Mouse (Mus musculus): Measurements from ENCODE around the gene Rasa1. TPM values are rescaled to one million over a fixed set of nuclear protein-coding genes. Genes with fewer than 3 reads are reported as not detected.

The Rasa1 gene
- polyA plus RNA-seq, 1 experiment from 2014 or later: 57.7 TPM

DNA sequence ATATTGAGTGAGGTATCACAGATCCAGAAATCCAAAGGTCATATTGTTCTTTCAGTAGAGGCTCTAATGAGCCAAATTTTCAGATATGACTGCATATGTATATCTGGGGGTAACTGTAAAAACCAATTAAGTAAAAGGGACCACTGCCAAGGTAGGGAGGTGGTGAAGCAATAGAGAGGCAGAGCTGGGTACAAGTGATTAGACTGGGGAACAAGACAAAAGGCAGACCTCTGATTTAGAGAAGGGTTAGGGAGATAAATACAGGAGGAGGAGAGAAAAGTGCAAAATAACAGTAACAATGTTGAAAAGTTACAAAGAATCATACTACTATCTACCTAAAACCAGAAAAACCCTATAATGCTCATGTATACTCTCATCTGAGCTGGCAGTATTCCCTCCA, 10.0 kb downstream of the Rasa1 start:
- Histone ChIP-seq H3K4me1 (ENCODE audit: control insufficient read depth, insufficient read depth, low read length) (no peaks in the 10 kb centered on the region), H3K27me3 (replicated peaks; ENCODE audit: control insufficient read depth, insufficient read depth, low read length) (no peaks in the 10 kb centered on the region), H3K9ac (ENCODE audit: low read depth, low read length) (no peak overlapping the region), H3K4me3 (ENCODE audit: low read depth, low read length) (no peak overlapping the region), H3K4me2 (ENCODE audit: low read depth, low read length) (no peak overlapping the region), H3K9me3 (ENCODE audit: control insufficient read depth, low read length) (no peaks in the 10 kb centered on the region), H3K27ac (replicated peaks; ENCODE audit: low read depth, low read length) (no peak overlapping the region), H3K36me3 (ENCODE audit: control insufficient read depth, insufficient read depth, low read length) (no peaks in the 10 kb centered on the region)
- ATAC-seq (ENCODE audit: low read depth) (no peak), DNase-seq (ENCODE audit: low spot score) (no peak)

DNA sequence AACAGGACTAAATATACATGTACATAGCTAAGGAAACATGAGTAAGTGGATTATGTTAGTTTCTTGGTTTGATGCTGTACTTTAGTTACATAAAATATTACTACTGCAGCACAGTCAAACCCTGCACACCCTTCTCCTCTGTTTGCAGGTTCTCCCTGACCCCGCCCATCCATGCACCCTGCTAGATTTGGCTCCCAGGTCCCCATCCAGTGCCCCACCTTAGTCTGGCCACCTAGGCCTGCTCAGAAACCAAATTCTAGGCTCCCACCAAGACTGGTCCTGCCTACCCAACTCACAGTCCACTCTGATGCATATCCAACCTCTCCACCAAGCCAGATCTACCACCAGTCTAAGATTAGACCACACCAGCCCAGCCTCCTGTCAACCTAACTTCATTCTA, 14.4 kb downstream of the Rasa1 start:
- Histone ChIP-seq H3K27me3 (replicated peaks; ENCODE audit: control insufficient read depth, insufficient read depth, low read length) (no peaks in the 10 kb centered on the region), H3K9ac (ENCODE audit: low read depth, low read length) (no peak overlapping the region), H3K4me2 (ENCODE audit: low read depth, low read length) (no peak overlapping the region), H3K4me1 (ENCODE audit: control insufficient read depth, insufficient read depth, low read length) (no peaks in the 10 kb centered on the region), H3K4me3 (ENCODE audit: low read depth, low read length) (no peak overlapping the region), H3K36me3 (ENCODE audit: control insufficient read depth, insufficient read depth, low read length) (no peaks in the 10 kb centered on the region), H3K27ac (replicated peaks; ENCODE audit: low read depth, low read length) (no peak overlapping the region), H3K9me3 (ENCODE audit: control insufficient read depth, low read length) (no peaks in the 10 kb centered on the region)
- 100% methylated on average over 1 of the region's 1 CpGs for WGBS
- DNase-seq (ENCODE audit: low spot score): no peak
- ATAC-seq (ENCODE audit: low read depth): no peak

DNA sequence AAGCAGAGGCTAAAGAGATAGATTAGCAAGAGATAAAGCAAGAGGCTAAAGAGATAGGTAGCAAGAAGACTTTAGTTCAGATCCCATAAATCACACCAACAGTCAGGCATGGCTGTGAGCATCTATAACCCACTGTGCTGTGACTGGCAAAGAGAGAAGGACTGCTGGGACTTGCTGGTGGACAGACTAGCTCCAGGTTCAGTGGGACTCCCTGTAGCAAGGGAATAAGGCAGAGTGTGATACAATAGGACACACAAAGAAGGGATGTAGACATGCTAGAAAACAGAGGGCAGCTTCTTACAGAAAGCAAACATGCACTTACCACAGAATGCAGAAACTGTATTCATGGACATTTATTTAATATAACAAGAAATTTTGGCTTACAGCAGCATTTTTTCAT, 15.1 kb downstream of the Rasa1 start:
- Histone ChIP-seq H3K4me3 (ENCODE audit: low read depth, low read length) (no peak overlapping the region), H3K27me3 (replicated peaks; ENCODE audit: control insufficient read depth, insufficient read depth, low read length) (no peaks in the 10 kb centered on the region), H3K36me3 (ENCODE audit: control insufficient read depth, insufficient read depth, low read length) (no peaks in the 10 kb centered on the region), H3K27ac (replicated peaks; ENCODE audit: low read depth, low read length) (no peak overlapping the region), H3K4me2 (ENCODE audit: low read depth, low read length) (no peak overlapping the region), H3K9ac (ENCODE audit: low read depth, low read length) (no peak overlapping the region), H3K4me1 (ENCODE audit: control insufficient read depth, insufficient read depth, low read length) (no peaks in the 10 kb centered on the region), H3K9me3 (ENCODE audit: control insufficient read depth, low read length) (no peaks in the 10 kb centered on the region)
- no peak for ATAC-seq (ENCODE audit: low read depth)
- DNase-seq (ENCODE audit: low spot score): no peak

DNA sequence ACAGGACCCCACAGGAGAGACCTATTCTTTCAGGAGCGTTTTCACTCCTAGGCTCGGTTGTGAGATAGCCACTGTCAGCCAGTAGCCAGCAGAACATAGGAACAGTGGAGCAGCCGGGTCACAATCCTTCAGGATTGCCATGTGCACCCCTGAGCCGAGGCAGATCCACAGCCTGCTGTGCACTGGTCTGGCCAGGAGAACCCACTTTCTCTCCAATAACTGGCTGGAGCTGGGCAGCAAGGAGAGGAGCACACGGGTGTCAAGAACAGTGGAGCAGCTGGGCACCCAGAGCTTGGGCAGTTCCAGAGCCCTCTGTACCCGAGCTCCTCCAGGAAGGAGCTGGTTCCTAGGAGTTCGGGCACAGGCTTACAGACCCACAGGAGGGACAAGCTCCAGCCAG, 50.2 kb downstream of the Rasa1 start:
- no peaks in the 10 kb centered on the region for H3K4me1 ChIP-seq (ENCODE audit: control insufficient read depth, insufficient read depth, low read length)
- H3K36me3 ChIP-seq (ENCODE audit: control insufficient read depth, insufficient read depth, low read length): peaks cover 33% of the 10 kb centered on the region
- H3K4me3 ChIP-seq (ENCODE audit: low read depth, low read length): no peak overlapping the region
- no peak overlapping the region for H3K4me2 ChIP-seq (ENCODE audit: low read depth, low read length)
- ATAC-seq (ENCODE audit: low read depth): no peak
- no peak overlapping the region for H3K27ac ChIP-seq (replicated peaks; ENCODE audit: low read depth, low read length)
- H3K9ac ChIP-seq (ENCODE audit: low read depth, low read length): no peak overlapping the region
- H3K27me3 ChIP-seq (replicated peaks; ENCODE audit: control insufficient read depth, insufficient read depth, low read length): no peaks in the 10 kb centered on the region
- WGBS: 90% methylated on average over 7 of the region's 7 CpGs
- H3K9me3 ChIP-seq (ENCODE audit: control insufficient read depth, low read length): no peaks in the 10 kb centered on the region
- DNase-seq (ENCODE audit: low spot score): no peak

DNA sequence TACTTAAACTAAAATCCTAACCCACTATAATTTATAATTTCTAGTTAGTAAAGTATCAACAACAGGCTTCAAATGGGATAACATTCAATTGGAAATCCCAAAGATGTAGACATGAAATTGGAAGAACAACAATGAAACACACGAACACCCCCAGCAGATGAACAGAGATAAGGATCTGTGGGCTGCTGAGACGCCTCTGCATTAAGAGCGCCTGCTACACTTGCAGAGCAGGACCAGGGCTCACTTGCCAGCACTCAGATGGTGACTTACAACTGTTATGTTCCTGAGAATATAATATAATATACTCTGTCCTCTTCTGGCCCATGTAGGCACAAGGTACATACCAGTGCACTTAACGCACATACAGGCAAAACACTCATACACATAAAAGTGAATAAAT, 70.3 kb downstream of the Rasa1 start:
- Histone ChIP-seq H3K4me3 (ENCODE audit: low read depth, low read length) (no peak overlapping the region), H3K9ac (ENCODE audit: low read depth, low read length) (no peak overlapping the region), H3K36me3 (ENCODE audit: control insufficient read depth, insufficient read depth, low read length) (peaks cover 49% of the 10 kb centered on the region), H3K4me2 (ENCODE audit: low read depth, low read length) (no peak overlapping the region), H3K27me3 (replicated peaks; ENCODE audit: control insufficient read depth, insufficient read depth, low read length) (no peaks in the 10 kb centered on the region), H3K27ac (replicated peaks; ENCODE audit: low read depth, low read length) (no peak overlapping the region), H3K9me3 (ENCODE audit: control insufficient read depth, low read length) (no peaks in the 10 kb centered on the region), H3K4me1 (ENCODE audit: control insufficient read depth, insufficient read depth, low read length) (no peaks in the 10 kb centered on the region)
- no peak for ATAC-seq (ENCODE audit: low read depth)
- 83% methylated on average over 4 of the region's 4 CpGs for WGBS
- no peak for DNase-seq (ENCODE audit: low spot score)

DNA sequence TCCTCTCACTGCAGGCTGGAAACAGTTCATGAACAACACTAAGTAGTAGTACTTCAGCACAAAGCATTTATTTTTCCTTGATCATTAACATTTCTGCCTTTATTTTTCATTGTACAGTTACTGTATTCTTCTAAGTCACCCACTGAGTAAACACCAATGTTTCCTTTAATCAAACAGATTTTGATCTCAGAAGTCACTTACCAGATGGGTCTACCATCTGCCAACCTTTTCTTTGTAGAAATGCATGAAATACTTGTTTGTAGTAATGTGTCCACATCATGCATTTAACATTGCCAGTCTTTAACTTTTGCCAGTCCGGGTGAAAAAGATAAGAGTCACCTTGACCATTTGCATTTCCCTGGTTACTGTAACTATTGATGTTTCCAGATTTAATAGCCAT, 78.6 kb downstream of the Rasa1 start:
- 89% methylated on average over 1 of the region's 1 CpGs for WGBS

DNA sequence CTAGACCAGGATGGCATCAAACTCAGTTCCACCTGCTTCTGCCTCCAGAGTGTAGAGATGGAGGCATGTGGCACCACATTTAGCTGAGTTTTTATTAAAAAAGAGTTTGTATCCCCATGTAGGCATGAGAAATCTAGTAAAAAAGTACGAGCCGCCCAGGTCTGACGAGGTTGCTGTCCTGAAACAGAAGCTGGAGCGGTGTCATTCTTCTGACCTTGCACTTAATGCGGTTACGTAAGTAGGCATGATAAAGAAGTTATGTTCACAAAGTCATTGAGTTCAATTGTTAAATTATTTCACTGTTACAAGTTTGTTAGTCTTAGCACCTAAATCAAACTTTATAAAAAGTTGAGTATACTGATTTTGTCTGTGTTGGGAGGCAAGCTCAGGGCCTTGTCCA, 80.3 kb downstream of the Rasa1 start:
- Histone ChIP-seq H3K36me3 (ENCODE audit: control insufficient read depth, insufficient read depth, low read length) (peaks cover 50% of the 10 kb centered on the region), H3K4me3 (ENCODE audit: low read depth, low read length) (no peak overlapping the region), H3K27ac (replicated peaks; ENCODE audit: low read depth, low read length) (no peak overlapping the region), H3K4me2 (ENCODE audit: low read depth, low read length) (no peak overlapping the region), H3K4me1 (ENCODE audit: control insufficient read depth, insufficient read depth, low read length) (no peaks in the 10 kb centered on the region), H3K27me3 (replicated peaks; ENCODE audit: control insufficient read depth, insufficient read depth, low read length) (no peaks in the 10 kb centered on the region), H3K9me3 (ENCODE audit: control insufficient read depth, low read length) (no peaks in the 10 kb centered on the region), H3K9ac (ENCODE audit: low read depth, low read length) (no peak overlapping the region)
- DNase-seq (ENCODE audit: low spot score): no peak
- WGBS: 95% methylated on average over 6 of the region's 6 CpGs
- ATAC-seq (ENCODE audit: low read depth): no peak

More for the DNA sequence above, 78.6 kb downstream of the Rasa1 start:
- Histone ChIP-seq H3K27me3 (replicated peaks; ENCODE audit: control insufficient read depth, insufficient read depth, low read length) (no peaks in the 10 kb centered on the region), H3K9me3 (ENCODE audit: control insufficient read depth, low read length) (no peaks in the 10 kb centered on the region), H3K27ac (replicated peaks; ENCODE audit: low read depth, low read length) (no peak overlapping the region), H3K36me3 (ENCODE audit: control insufficient read depth, insufficient read depth, low read length) (peaks cover 47% of the 10 kb centered on the region), H3K4me3 (ENCODE audit: low read depth, low read length) (no peak overlapping the region), H3K9ac (ENCODE audit: low read depth, low read length) (no peak overlapping the region), H3K4me1 (ENCODE audit: control insufficient read depth, insufficient read depth, low read length) (no peaks in the 10 kb centered on the region), H3K4me2 (ENCODE audit: low read depth, low read length) (no peak overlapping the region)
- DNase-seq (ENCODE audit: low spot score) (no peak), ATAC-seq (ENCODE audit: low read depth) (no peak)

DNA sequence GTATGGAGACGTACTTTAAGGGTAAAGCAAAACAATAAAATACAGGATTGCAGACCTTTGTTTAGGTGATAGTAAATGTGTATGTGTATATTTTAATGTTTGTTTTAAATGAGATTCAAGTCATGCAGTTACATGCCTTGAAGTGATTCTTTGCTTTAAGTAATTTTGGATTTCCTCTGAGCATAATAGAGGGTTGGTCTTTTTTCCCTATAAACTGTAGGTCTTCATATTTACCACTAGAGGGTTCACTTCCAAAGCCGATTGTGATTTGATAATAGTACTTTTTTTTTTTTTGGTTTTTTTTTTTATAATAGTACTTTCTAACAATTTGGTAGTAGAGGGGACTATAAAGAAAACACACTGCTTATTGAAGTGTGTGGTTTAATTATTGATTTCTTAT, 81.4 kb downstream of the Rasa1 start:
- Histone ChIP-seq H3K4me1 (ENCODE audit: control insufficient read depth, insufficient read depth, low read length) (no peaks in the 10 kb centered on the region), H3K9ac (ENCODE audit: low read depth, low read length) (no peak overlapping the region), H3K27ac (replicated peaks; ENCODE audit: low read depth, low read length) (no peak overlapping the region), H3K4me2 (ENCODE audit: low read depth, low read length) (no peak overlapping the region), H3K36me3 (ENCODE audit: control insufficient read depth, insufficient read depth, low read length) (peaks cover 46% of the 10 kb centered on the region), H3K9me3 (ENCODE audit: control insufficient read depth, low read length) (no peaks in the 10 kb centered on the region), H3K4me3 (ENCODE audit: low read depth, low read length) (no peak overlapping the region), H3K27me3 (replicated peaks; ENCODE audit: control insufficient read depth, insufficient read depth, low read length) (no peaks in the 10 kb centered on the region)
- WGBS: 66% methylated on average over 2 of the region's 2 CpGs
- ATAC-seq (ENCODE audit: low read depth) (no peak), DNase-seq (ENCODE audit: low spot score) (no peak)

DNA sequence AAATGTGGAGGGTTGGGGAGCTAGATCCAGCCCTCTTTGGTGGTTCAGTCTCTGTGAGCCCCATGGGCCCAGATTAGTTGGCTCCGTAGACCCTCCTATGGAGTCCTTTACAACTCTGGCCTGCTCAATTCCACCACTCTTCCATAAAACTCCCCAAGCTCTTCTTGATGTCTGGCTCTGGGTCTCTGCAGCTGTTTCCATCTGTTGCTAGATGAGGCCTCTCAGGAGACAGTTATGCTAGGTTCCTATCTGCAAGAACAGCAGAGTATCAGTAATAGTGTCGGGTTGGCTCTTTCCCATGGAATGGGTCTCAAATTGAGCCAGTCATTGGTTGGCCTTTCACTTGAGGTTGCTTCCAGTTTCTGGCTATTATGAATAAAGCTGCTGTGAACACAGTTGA, 97.7 kb downstream of the Rasa1 start:
- ATAC-seq (ENCODE audit: low read depth) (no peak), DNase-seq (ENCODE audit: low spot score) (no peak)
- Histone ChIP-seq H3K9ac (ENCODE audit: low read depth, low read length) (no peak overlapping the region), H3K27ac (replicated peaks; ENCODE audit: low read depth, low read length) (no peak overlapping the region), H3K9me3 (ENCODE audit: control insufficient read depth, low read length) (no peaks in the 10 kb centered on the region), H3K4me3 (ENCODE audit: low read depth, low read length) (no peak overlapping the region), H3K27me3 (replicated peaks; ENCODE audit: control insufficient read depth, insufficient read depth, low read length) (no peaks in the 10 kb centered on the region), H3K36me3 (ENCODE audit: control insufficient read depth, insufficient read depth, low read length) (peaks cover 23% of the 10 kb centered on the region), H3K4me1 (ENCODE audit: control insufficient read depth, insufficient read depth, low read length) (no peaks in the 10 kb centered on the region), H3K4me2 (ENCODE audit: low read depth, low read length) (no peak overlapping the region)
- WGBS: 98% methylated on average over 2 of the region's 2 CpGs

Data from embryonic facial prominence, embryonic 14.5 days (tissue).